Mouse (Mus musculus) embryonic fibroblast, embryonic 13.5 days (primary cell): Measurements from ENCODE around the gene Syk. TPM values are rescaled to one million over a fixed set of nuclear protein-coding genes. Genes with fewer than 3 reads are reported as not detected.

ENCODE experiments used
- H3K27ac ChIP-seq: 2 replicates; pipeline ENCODE4 v1.5.1; 2012; ENCODE audit warnings: low read length, control low read depth, inconsistent platforms; ENCODE audit not compliant: insufficient read depth
- H3K4me1 ChIP-seq: 2 replicates; pipeline ENCODE4 v1.6.1; 2011; ENCODE audit warnings: low read length; ENCODE audit not compliant: control insufficient read depth, insufficient read depth
- H3K4me3 ChIP-seq: 2 replicates; pipeline ENCODE4 v1.5.1; 2011; ENCODE audit warnings: mild to moderate bottlenecking, control low read depth, low read length; ENCODE audit not compliant: insufficient read depth
- CTCF ChIP-seq: IDR thresholded peaks from 2 replicates; pipeline ENCODE4 v1.5.1; 2011; ENCODE audit warnings: mild to moderate bottlenecking, control low read depth, low read length, moderate library complexity, borderline replicate concordance; ENCODE audit not compliant: insufficient read depth
- POLR2A ChIP-seq: IDR thresholded peaks from 2 replicates; pipeline ENCODE4 v1.6.1; 2011; ENCODE audit warnings: low read depth, mild to moderate bottlenecking, control low read depth, low read length, moderate library complexity
- polyA plus RNA-seq: library from polyadenylated mRNA; stranded (reverse); fragments of >200 nt; gene quantifications from 2 replicates; pipeline ENCODE4 v1.2.4, GENCODE M21; 2011; ENCODE audit warnings: low read depth; ENCODE audit not compliant: missing spikeins, insufficient read length

Gene Syk
- polyA plus RNA-seq = 2.4 and 5.4 TPM in 2 replicates

GRCm38 (mm10) chr13:52582878-52583661 lies at the start of gene Syk:
Gene Syk (plus strand): TSS chr13:52583173.
- H3K27ac ChIP-seq = no peak within 1 kb of the TSS
- no peak for TF ChIP-seq CTCF
- peak; percentile 29; the same call in 1 of the 2 replicates for TF ChIP-seq POLR2A
- peak within 1 kb of the TSS; percentile 57 for H3K4me3 ChIP-seq
- peaks cover 8% of the 10 kb centered on the region; the same call in 1 of the 2 replicates for H3K4me1 ChIP-seq

GRCm38 (mm10) chr13:52533644-52534043 lies 49.3 kb upstream of the Syk start:
- TF ChIP-seq CTCF = no peak
- TF ChIP-seq POLR2A = no peak
- Histone ChIP-seq H3K4me3 (no peak overlapping the region), H3K27ac (no peak overlapping the region), H3K4me1 (no peaks in the 10 kb centered on the region)

DNA sequence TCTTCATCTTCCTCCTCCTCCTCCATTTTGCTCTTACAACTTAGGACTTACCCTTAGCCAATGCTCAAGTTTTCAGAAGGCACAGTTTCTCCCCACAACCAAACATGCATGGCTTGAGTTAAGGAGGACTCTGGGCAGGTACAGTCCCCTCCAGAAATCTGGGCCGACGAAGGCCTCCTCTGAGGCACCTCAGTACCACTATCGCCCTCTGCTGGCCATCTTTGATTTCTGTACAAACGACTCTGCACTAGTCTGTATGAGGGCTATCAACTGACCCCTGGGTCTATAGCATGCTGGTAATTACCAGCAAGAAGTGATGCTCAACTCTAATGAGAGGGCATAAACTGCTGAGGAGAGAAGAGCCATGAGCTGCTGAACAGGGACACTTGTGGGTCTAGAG lies 47.4 kb upstream of the Syk start:
- Histone ChIP-seq H3K27ac (no peak overlapping the region), H3K4me3 (no peak overlapping the region), H3K4me1 (no peaks in the 10 kb centered on the region)
- TF ChIP-seq CTCF = peak; percentile 34; the same call in 1 of the 2 replicates
- no peak for TF ChIP-seq POLR2A

- TF ChIP-seq CTCF = no peak
- TF ChIP-seq POLR2A = no peak
- H3K27ac ChIP-seq = no peak overlapping the region
- H3K4me3 ChIP-seq = no peak overlapping the region
Measured at GRCm38 (mm10) chr13:52537754-52538587, 45.0 kb upstream of the Syk start.

GRCm38 (mm10) chr13:52538588-52539116 lies 44.3 kb upstream of the Syk start:
- H3K4me3 ChIP-seq = no peak overlapping the region
- H3K4me1 ChIP-seq = no peaks in the 10 kb centered on the region
- TF ChIP-seq CTCF (no peak), POLR2A (no peak)
- no peak overlapping the region for H3K27ac ChIP-seq

More at GRCm38 (mm10) chr13:52537754-52538587, 45.0 kb upstream of the Syk start:
- H3K4me1 ChIP-seq = no peaks in the 10 kb centered on the region

DNA sequence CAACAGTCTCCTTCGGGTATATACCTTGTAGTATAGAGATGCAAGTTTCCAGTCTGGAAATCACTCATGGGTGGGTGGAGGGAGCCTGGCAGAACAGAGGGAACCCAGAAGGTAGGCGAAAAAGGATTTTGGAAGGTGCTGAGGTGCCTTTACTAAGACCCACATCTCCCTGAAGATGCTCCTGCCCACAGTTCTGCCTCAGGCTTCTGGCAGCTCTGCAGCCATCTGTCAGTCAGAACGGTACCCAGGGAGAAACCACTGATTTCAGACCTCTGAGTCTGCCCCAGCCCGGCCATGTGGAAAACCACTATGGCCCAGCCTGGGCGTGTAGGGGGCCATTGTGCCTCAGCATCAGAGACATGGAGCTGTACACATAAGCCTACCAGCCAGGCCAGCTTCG lies 43.5 kb upstream of the Syk start:
- no peaks in the 10 kb centered on the region for H3K4me1 ChIP-seq
- no peak overlapping the region for H3K4me3 ChIP-seq
- no peak for TF ChIP-seq CTCF
- TF ChIP-seq POLR2A = no peak
- no peak overlapping the region for H3K27ac ChIP-seq

DNA sequence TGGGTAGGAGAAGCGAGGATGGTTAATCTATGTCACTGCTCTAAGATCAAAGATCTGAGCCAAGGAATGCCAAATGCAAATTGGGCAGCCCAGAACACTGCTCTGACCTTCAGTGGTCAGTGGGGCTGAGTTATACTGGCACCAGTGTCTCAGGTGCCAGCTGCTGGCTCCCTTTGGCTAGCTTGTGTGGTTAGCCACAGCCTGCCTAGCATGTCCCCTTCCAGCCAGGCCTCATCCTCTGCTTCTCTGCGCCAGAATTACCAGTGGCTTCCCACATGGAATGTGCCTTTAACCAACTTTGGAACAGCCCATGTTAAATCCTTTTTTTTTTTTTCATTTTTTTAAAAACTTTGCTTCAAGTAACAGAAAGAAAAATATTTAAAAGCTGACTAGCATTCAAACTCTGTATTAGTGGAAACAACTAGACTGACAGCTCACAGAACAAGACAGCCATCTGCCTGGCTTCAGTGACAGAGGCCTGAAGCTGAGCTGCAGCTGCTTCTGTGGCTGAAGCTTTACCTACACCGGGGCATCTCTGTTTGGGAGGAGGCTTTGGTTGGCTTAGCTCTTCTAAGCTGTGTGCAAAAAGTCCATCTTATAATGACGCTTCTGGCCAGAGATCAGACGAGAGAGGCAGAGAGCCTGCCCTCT lies 41.5 kb upstream of the Syk start:
- H3K4me1 ChIP-seq = peaks cover 4% of the 10 kb centered on the region
- peak overlapping the region; percentile 62 for H3K27ac ChIP-seq
- H3K4me3 ChIP-seq = no peak overlapping the region
- no peak for TF ChIP-seq POLR2A
- TF ChIP-seq CTCF = no peak

DNA sequence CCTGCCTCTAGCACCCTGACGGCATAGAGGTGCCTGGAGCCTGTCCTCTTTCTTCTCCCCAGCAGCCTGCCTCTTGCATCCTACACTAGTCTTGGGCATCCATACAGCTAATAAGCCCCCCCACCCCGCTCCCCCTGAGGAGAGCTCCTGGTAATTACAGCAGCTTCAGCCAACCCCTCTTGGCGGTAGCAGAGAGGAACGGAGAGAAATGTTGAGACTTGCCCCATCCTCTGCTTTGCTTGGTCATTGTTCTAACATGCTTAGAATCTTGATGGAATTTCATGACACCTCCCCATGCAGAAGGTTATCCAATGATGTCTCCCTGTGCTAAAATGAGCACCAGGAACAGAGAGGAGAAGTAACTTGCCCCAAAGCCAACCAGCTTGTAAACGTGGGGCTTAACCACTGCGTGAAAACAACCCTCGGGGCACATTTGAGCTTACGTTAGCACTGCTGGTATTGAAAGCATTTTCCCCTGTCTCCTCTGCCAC lies 40.9 kb upstream of the Syk start:
- Histone ChIP-seq H3K27ac (peak overlapping the region; percentile 62), H3K4me3 (no peak overlapping the region), H3K4me1 (peaks cover 4% of the 10 kb centered on the region)
- TF ChIP-seq CTCF (no peak), POLR2A (no peak)

GRCm38 (mm10) chr13:52542636-52543035 lies 40.3 kb upstream of the Syk start:
- H3K4me3 ChIP-seq = no peak overlapping the region
- H3K27ac ChIP-seq = peak overlapping the region; percentile 62; the same call in 1 of the 2 replicates
- H3K4me1 ChIP-seq = peaks cover 4% of the 10 kb centered on the region
- TF ChIP-seq CTCF (no peak), POLR2A (no peak)
